ENCODE assay signal across 16 mouse cellular contexts in the genomic region with DNA sequence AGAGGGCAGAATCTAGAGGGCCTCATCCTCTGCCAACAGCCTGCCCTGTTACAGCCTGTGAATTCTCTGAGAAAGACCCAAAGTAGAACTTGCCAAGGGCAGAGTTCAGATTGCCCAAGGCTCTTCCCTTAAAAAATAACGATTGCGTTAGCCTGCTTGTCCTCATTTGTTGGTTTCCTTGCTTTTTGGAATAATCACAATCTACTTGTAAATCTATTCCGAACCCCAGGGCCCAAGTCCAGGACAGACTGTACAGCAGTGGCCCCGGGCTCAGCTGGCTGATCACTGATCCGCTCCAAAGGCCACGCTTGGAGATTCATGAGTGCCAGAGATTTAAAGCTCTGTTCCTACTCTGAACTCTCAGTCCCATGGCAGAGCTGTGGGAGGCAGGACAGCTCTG. TPM values are rescaled to one million over a fixed set of nuclear protein-coding genes. Genes with fewer than 3 reads are reported as not detected.
DNase-seq lines count a peak whose midpoint lies in the region; ATAC-seq and TF ChIP-seq lines count a peak whose summit lies in the region.
"Had no signal": no experiment of that assay in that cellular context is flagged by ENCODE, and none has a peak within 500 bp of the region (broad histone marks: within the 10 kb centered on the region; RNA-seq: fewer than 3 reads in every experiment).

No protein-coding gene starts in this region.

- no peaks in the 10 kb centered on the region for H3K27me3 ChIP-seq in liver, embryonic 14.5 days (ENCODE audit: control insufficient read depth, insufficient read depth, low read length)
- H3K27me3 ChIP-seq: forebrain, embryonic 12.5 days; heart, embryonic 12.5 days; hindbrain, embryonic 12.5 days; midbrain, embryonic 15.5 days had no signal

- no peaks in the 10 kb centered on the region for H3K36me3 ChIP-seq in liver, embryonic 14.5 days (replicated peaks; ENCODE audit: control insufficient read depth, insufficient read depth, low read depth)
- H3K36me3 ChIP-seq: forebrain, embryonic 12.5 days; heart, embryonic 12.5 days; hindbrain, embryonic 12.5 days; midbrain, embryonic 15.5 days had no signal

- H3K9me3 ChIP-seq in liver, embryonic 14.5 days (ENCODE audit: control insufficient read depth, low read length): no peaks in the 10 kb centered on the region
- H3K9me3 ChIP-seq: forebrain, embryonic 12.5 days; heart, embryonic 12.5 days; hindbrain, embryonic 12.5 days; midbrain, embryonic 15.5 days had no signal

- intact Hi-C loops in gastrocnemius, adult 2 months (cut with DNase I): no loop called here
- intact Hi-C loops in gastrocnemius, postnatal 14 days (cut with DNase I; ENCODE audit: low total_unique reads): no loop called here
- intact Hi-C loops in left cerebral cortex, postnatal 10 days (cut with DNase I): no loop called here

- peak overlapping the region; percentile 35; the same call in 1 of the 2 replicates for H3K27ac ChIP-seq in gastrocnemius, adult 2 months
- H3K27ac ChIP-seq in liver, embryonic 14.5 days: no peak overlapping the region
- H3K27ac ChIP-seq: forebrain, embryonic 12.5 days; hindbrain, embryonic 12.5 days; midbrain, embryonic 15.5 days had no signal

- no peak overlapping the region for H3K9ac ChIP-seq in liver, embryonic 14.5 days (replicated peaks)
- H3K9ac ChIP-seq: forebrain, embryonic 12.5 days; heart, embryonic 12.5 days; hindbrain, embryonic 12.5 days; lung, embryonic 14.5 days; midbrain, embryonic 15.5 days had no signal

- whole genome bisulfite sequencing in liver, embryonic 14.5 days (ENCODE audit: insufficient replicate concordance): 66% methylated on average over 6 of the region's 6 CpGs

- H3K4me3 ChIP-seq in gastrocnemius, adult 2 months: no peak overlapping the region
- no peak overlapping the region for H3K4me3 ChIP-seq in liver, embryonic 14.5 days (ENCODE audit: insufficient read depth in 1 of 2, low read depth in 2 of 2, low read length in 2 of 2)
- H3K4me3 ChIP-seq: forebrain, embryonic 12.5 days; heart, embryonic 12.5 days; hindbrain, embryonic 12.5 days; midbrain, embryonic 15.5 days had no signal

- peak; percentile 67 for DNase-seq in gastrocnemius, adult 2 months
- no peak for DNase-seq in gastrocnemius, postnatal 14 days
- peak; percentile 97 for DNase-seq in adipocyte (ENCODE audit: low spot score)
- peak; percentile 86 to 89 for DNase-seq in kidney, adult 8-10 months
- DNase-seq in liver, embryonic 14.5 days (ENCODE audit: low read depth in 3 of 3, low spot score in 3 of 3): no peak
- DNase-seq in left cerebral cortex, postnatal 10 days (ENCODE audit: extremely low spot score in 1 of 2, low spot score in 2 of 2): no peak
- no peak for DNase-seq in embryo, embryonic 9.5 days (ENCODE audit: extremely low spot score)
- DNase-seq in heart, adult 8-10 months (ENCODE audit: low spot score): no peak
- DNase-seq: cerebellum, adult 2 months; lung, embryonic 14.5 days had no signal

- no peak for TF ChIP-seq CTCF in gastrocnemius, adult 2 months (IDR thresholded peaks at IDR 0.05)
- TF ChIP-seq CTCF in liver, embryonic 14.5 days (IDR thresholded peaks at IDR 0.05; ENCODE audit: low read depth): no peak

- peak; percentile 66 for ATAC-seq in liver, embryonic 14.5 days (ENCODE audit: insufficient read depth)
- ATAC-seq: midbrain, embryonic 15.5 days had no signal

- H3K4me2 ChIP-seq in liver, embryonic 14.5 days (ENCODE audit: low read depth): no peak overlapping the region
- H3K4me2 ChIP-seq: forebrain, embryonic 12.5 days; heart, embryonic 12.5 days; hindbrain, embryonic 12.5 days; lung, embryonic 14.5 days; midbrain, embryonic 15.5 days had no signal

- no peaks in the 10 kb centered on the region; a peak in 1 of 4 replicates for H3K4me1 ChIP-seq in liver, embryonic 14.5 days (replicated peaks; ENCODE audit: control insufficient read depth in 2 of 2, insufficient read depth in 2 of 2, low read length in 1 of 2)
- H3K4me1 ChIP-seq: forebrain, embryonic 12.5 days; hindbrain, embryonic 12.5 days; midbrain, embryonic 15.5 days had no signal

- TF ChIP-seq EP300 in liver, embryonic 14.5 days (IDR thresholded peaks at IDR 0.05; ENCODE audit: low read depth): no peak

RNA-seq across cellular contexts. Expression of a gene that starts 34.0 kb away (rescaled TPM):
- total RNA-seq in gastrocnemius, adult 2 months (2021): under 1 TPM in 1 of 2 experiments, not detected in 1; 0.10 TPM
- total RNA-seq in gastrocnemius, postnatal 14 days (2021): under 1 TPM; 0.08 to 0.09 TPM
- polyA plus RNA-seq in liver, embryonic 14.5 days (2012; rRNA removed): 0.02 and 0.03 TPM in 2 replicates
- polyA plus RNA-seq in liver, embryonic 14.5 days (2014; fragmentation: Nextera tagmentation; extraction: Ambion mirVana): 0.05 TPM in 2 replicates
- total RNA-seq in left cerebral cortex, postnatal 10 days (2021): under 1 TPM; 0.83 to 0.99 TPM
- under 1 TPM in 2 of 4 experiments, not detected in 2; 0.11 to 0.16 TPM for total RNA-seq in heart, adult 8-10 months (2022)
- total RNA-seq: MEL had no signal
- polyA plus RNA-seq: heart, embryonic 12.5 days; neural tube, embryonic 14.5 days had no signal

RNA-seq across cellular contexts. Expression of a gene that starts 34.3 kb away (rescaled TPM):
- 1 to 10 TPM; 2.5 to 3.0 TPM for total RNA-seq in gastrocnemius, adult 2 months (2021)
- 1 to 10 TPM; 2.9 to 4.0 TPM for total RNA-seq in gastrocnemius, postnatal 14 days (2021)
- 3.2 and 4.5 TPM in 2 replicates for polyA plus RNA-seq in liver, embryonic 14.5 days (2012; rRNA removed)
- polyA plus RNA-seq in liver, embryonic 14.5 days (2014; fragmentation: Nextera tagmentation; extraction: Ambion mirVana): 4.2 and 4.7 TPM in 2 replicates
- total RNA-seq in left cerebral cortex, postnatal 10 days (2021): 1 to 10 TPM; 2.8 to 3.6 TPM
- total RNA-seq in heart, adult 8-10 months (2022): 1 to 10 TPM; 4.6 to 7.7 (median 5.3) TPM

Comparison
In these comparisons a context has a peak if more than half of its experiments do, and no peak if none do; other contexts are left out.
1. DNase-seq: peak in gastrocnemius, adult 2 months (single experiment), adipocyte (single experiment) and kidney, adult 8-10 months (2 of 2); none in gastrocnemius, postnatal 14 days (single experiment), liver, embryonic 14.5 days (0 of 3), left cerebral cortex, postnatal 10 days (0 of 2), embryo, embryonic 9.5 days (single experiment) and heart, adult 8-10 months (single experiment).